Mouse (Mus musculus) hindlimb bud, embryonic 11.5 days (tissue): ENCODE measurements at regions not wholly inside any gene's neighbourhood (a gene's known extent, or its start where the extent isn't known, plus 50 kb on each side); places are given as distances from the start of the nearest gene placed in this dataset.
A peak's percentile ranks its signal among the peaks of the same experiment; 100 is the strongest.

Experiments used
- DNase-seq: peaks from one replicate; pipeline ENCODE4 v3.0.0-alpha.2; 2012; ENCODE audit warnings: low read depth, low spot score; ENCODE audit errors: extremely low spot score

- DNase-seq, result no peak
These were observed 116.8 kb upstream of the A530016L24Rik start for GRCm38 (mm10) chr12:112372234-112373050.

- no peak for DNase-seq
These were observed 115.3 kb upstream of the A530016L24Rik start for GRCm38 (mm10) chr12:112373966-112374365.

- no peak for DNase-seq
These were observed 113.0 kb upstream of the A530016L24Rik start for GRCm38 (mm10) chr12:112376236-112376635.

GRCm38 (mm10) chr12:112376701-112377100 is 112.5 kb upstream of the A530016L24Rik start:
- DNase-seq, result no peak

GRCm38 (mm10) chr12:112378482-112379243 is 110.6 kb upstream of the A530016L24Rik start:
- DNase-seq, result no peak

- no peak for DNase-seq
These were observed 101.4 kb upstream of the A530016L24Rik start for GRCm38 (mm10) chr12:112387836-112388235.

GRCm38 (mm10) chr12:112395909-112396308 is 93.3 kb upstream of the A530016L24Rik start:
- no peak for DNase-seq

GRCm38 (mm10) chr12:112403688-112404240 is 85.5 kb upstream of the A530016L24Rik start:
- DNase-seq, result no peak

GRCm38 (mm10) chr12:112404338-112404737 is 84.9 kb upstream of the A530016L24Rik start:
- DNase-seq, result no peak

GRCm38 (mm10) chr12:112405781-112406213 is 83.5 kb upstream of the A530016L24Rik start:
- DNase-seq, result peak; percentile 92

GRCm38 (mm10) chr12:112411612-112412350 is 77.5 kb upstream of the A530016L24Rik start:
- DNase-seq, result no peak

- DNase-seq, result no peak
These were observed 76.9 kb upstream of the A530016L24Rik start for GRCm38 (mm10) chr12:112412351-112412697.

- no peak for DNase-seq
These were observed 73.2 kb upstream of the A530016L24Rik start for GRCm38 (mm10) chr12:112415926-112416473.

GRCm38 (mm10) chr12:112416537-112416936 is 72.7 kb upstream of the A530016L24Rik start:
- DNase-seq, result no peak

GRCm38 (mm10) chr12:112418636-112419035 is 70.6 kb upstream of the A530016L24Rik start:
- DNase-seq, result no peak

- DNase-seq, result no peak
These were observed 67.1 kb upstream of the A530016L24Rik start for GRCm38 (mm10) chr12:112422177-112422576.

GRCm38 (mm10) chr12:112424150-112424549 is 65.1 kb upstream of the A530016L24Rik start:
- DNase-seq, result no peak

- DNase-seq, result no peak
These were observed 62.6 kb upstream of the A530016L24Rik start for GRCm38 (mm10) chr12:112426681-112427080.

GRCm38 (mm10) chr12:112430104-112430846 is 59.0 kb upstream of the A530016L24Rik start:
- DNase-seq, result no peak

- DNase-seq, result no peak
These were observed 55.9 kb upstream of the A530016L24Rik start for GRCm38 (mm10) chr12:112433315-112433714.
